Mouse (Mus musculus): Measurements from ENCODE around the gene Dclk3. TPM values are rescaled to one million over a fixed set of nuclear protein-coding genes. Genes with fewer than 3 reads are reported as not detected.

The Dclk3 gene
- polyA plus RNA-seq, 1 experiment from 2014 or later = not detected

DNA sequence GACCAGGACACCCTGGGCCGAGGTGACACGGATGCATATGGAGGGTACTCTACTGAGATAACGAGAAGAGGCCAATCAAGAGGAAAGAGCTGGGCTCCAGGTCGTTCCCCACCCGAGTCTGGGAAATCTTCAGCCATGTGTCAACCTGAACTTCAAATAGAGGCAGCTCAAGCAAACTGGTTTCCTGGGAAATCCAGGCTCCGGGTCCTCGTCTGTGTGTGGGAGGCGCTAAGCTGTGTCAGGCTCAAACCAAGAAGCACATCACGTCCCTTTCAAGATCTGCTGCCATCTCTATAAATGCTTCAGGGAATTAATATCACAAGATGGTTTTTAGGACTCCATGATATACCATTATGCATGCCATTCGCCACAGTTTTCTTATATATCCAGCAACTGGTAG lies 30.5 kb upstream of the Dclk3 start:
- Histone ChIP-seq H3K4me2 (no peak overlapping the region), H3K4me3 (replicated peaks) (no peak overlapping the region), H3K36me3 (replicated peaks) (no peaks in the 10 kb centered on the region), H3K27ac (replicated peaks) (no peak overlapping the region), H3K27me3 (no peaks in the 10 kb centered on the region), H3K4me1 (replicated peaks) (no peaks in the 10 kb centered on the region), H3K9me3 (replicated peaks) (no peaks in the 10 kb centered on the region), H3K9ac (no peak overlapping the region)
- no peak for ATAC-seq (ENCODE audit: insufficient read depth)
- WGBS (ENCODE audit: insufficient replicate concordance) = 57% methylated on average over 10 of the region's 10 CpGs

DNA sequence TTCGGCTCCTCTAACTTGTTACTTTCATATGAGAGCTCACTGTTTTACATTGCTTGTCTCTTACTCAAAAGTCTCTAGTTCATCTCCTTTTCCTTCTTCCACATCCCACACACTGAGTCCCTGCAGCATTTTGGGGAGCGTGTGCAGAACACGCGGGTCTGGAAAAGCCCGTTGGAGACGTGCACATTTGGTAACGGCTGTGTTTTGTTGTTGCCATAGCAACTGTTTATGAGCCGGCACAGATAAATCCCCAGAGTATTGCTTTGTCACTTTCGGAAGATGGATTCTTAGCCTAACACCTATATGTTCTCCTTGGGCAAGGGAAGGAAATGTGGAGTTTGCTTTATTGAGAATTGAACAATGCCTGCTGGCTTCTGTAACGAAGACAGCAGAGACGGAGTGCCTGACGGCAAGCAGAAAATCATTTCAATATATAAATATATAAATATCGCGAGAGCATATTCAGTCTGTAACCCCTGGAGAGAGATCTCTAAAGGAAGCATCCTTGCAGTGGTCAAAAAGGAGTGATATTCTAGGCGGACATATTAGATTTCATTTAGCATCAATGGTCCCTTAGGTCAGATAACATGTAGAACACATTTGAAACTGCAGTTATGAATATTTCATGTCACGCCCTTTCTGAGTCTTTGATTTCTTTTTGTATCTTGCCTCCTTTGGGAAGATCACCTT lies 26.3 kb upstream of the Dclk3 start:
- Histone ChIP-seq H3K27me3 (no peaks in the 10 kb centered on the region), H3K4me3 (replicated peaks) (no peak overlapping the region), H3K36me3 (replicated peaks) (no peaks in the 10 kb centered on the region), H3K9ac (no peak overlapping the region), H3K4me1 (replicated peaks) (no peaks in the 10 kb centered on the region), H3K27ac (replicated peaks) (no peak overlapping the region), H3K9me3 (replicated peaks) (no peaks in the 10 kb centered on the region), H3K4me2 (no peak overlapping the region)
- WGBS (ENCODE audit: insufficient replicate concordance) = 73% methylated on average over 16 of the region's 16 CpGs
- ATAC-seq (ENCODE audit: insufficient read depth) = no peak

DNA sequence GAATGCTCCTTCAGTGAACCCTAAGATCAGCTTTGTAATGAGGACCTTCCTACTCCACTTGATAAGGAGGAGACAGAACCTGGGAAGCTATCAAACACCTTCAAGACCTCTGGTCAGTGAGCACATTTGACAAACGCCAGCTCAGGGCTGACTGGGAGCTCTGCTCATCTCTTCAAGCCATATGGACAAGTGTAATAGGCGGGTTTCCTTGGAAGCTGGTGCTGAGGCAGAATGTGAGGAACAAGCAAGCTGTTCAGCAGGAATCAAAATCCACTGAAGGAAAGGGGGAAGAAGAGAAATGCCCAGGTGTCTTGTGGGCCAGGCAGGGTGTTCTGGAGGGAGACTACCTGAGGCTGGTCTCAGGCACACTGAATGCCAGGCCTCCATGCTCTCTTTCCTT lies 17.0 kb upstream of the Dclk3 start:
- WGBS (ENCODE audit: insufficient replicate concordance) = 50% methylated on average over 2 of the region's 2 CpGs
- H3K4me3 ChIP-seq (replicated peaks) = no peak overlapping the region
- H3K36me3 ChIP-seq (replicated peaks) = no peaks in the 10 kb centered on the region
- H3K27ac ChIP-seq (replicated peaks) = no peak overlapping the region
- no peaks in the 10 kb centered on the region for H3K4me1 ChIP-seq (replicated peaks)
- ATAC-seq (ENCODE audit: insufficient read depth) = no peak
- no peak overlapping the region for H3K9ac ChIP-seq
- H3K4me2 ChIP-seq = no peak overlapping the region
- no peaks in the 10 kb centered on the region for H3K9me3 ChIP-seq (replicated peaks)
- H3K27me3 ChIP-seq = no peaks in the 10 kb centered on the region

DNA sequence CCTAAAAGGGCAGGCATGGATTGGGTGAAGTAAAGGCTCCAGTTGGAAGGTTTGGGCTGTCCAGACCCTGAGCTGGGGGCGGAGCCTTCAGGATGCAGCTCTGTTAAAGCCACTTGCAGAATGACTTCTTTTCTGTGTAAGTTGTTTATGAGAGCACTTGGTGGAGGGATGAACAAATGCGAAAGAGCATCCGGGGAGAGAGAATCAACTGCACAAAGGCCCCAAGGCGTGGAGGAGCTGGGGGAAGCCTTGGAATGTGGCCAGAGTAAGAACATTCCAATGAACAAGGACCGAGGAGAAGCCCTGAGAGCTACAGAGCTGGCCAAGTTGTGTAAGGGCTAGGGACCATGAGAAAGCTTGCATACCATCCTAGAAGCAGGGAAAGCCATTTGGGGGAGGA lies 16.3 kb upstream of the Dclk3 start:
- Histone ChIP-seq H3K9me3 (replicated peaks) (no peaks in the 10 kb centered on the region), H3K27ac (replicated peaks) (no peak overlapping the region), H3K4me1 (replicated peaks) (no peaks in the 10 kb centered on the region), H3K36me3 (replicated peaks) (no peaks in the 10 kb centered on the region), H3K4me2 (no peak overlapping the region), H3K9ac (no peak overlapping the region), H3K27me3 (no peaks in the 10 kb centered on the region), H3K4me3 (replicated peaks) (no peak overlapping the region)
- WGBS (ENCODE audit: insufficient replicate concordance) = 53% methylated on average over 5 of the region's 5 CpGs
- ATAC-seq (ENCODE audit: insufficient read depth) = no peak

DNA sequence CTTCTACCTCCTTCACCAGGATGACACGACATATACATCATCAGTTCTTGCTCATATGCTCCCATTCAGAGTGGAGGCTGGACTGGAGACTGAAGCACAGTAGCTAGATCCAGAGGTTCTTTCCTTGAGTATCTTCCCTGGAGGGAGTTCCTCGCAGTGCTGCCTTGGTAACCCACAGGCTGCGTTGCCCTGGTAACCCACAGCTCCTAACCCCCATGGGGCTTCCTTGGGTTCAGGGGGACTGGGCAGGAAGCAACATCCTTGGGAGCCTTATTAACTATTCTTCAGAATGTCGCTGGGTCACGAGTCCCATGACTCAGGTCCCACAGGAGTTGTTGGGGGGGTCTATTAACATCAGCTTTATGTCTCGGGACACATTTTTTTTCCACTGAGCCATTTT lies 13.8 kb upstream of the Dclk3 start:
- no peak for ATAC-seq (ENCODE audit: insufficient read depth)
- Histone ChIP-seq H3K9ac (no peak overlapping the region), H3K4me1 (replicated peaks) (no peaks in the 10 kb centered on the region), H3K36me3 (replicated peaks) (no peaks in the 10 kb centered on the region), H3K27me3 (no peaks in the 10 kb centered on the region), H3K4me2 (no peak overlapping the region), H3K4me3 (replicated peaks) (no peak overlapping the region), H3K9me3 (replicated peaks) (no peaks in the 10 kb centered on the region), H3K27ac (replicated peaks) (no peak overlapping the region)
- 55% methylated on average over 6 of the region's 6 CpGs for WGBS (ENCODE audit: insufficient replicate concordance)

DNA sequence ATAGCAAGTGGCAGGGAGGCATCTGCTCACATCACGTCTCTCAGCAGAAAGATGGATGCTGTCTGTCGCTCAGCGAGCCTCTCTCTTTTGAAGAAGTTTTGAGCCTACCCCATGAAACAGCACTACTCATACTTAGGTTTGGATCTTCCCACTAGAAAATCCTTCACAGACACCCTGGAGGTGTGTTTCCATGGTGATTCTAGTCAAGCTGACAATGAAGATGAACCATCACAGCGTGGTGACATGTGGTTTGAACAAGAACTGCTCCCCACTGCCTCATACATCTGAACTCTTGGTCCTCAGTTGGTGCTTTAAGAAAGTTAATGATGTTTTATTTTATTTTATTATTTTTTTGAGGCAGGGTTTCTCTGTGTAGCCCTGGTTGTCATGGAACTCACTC lies 12.9 kb upstream of the Dclk3 start:
- Histone ChIP-seq H3K27ac (replicated peaks) (no peak overlapping the region), H3K27me3 (no peaks in the 10 kb centered on the region), H3K4me3 (replicated peaks) (no peak overlapping the region), H3K4me1 (replicated peaks) (no peaks in the 10 kb centered on the region), H3K36me3 (replicated peaks) (no peaks in the 10 kb centered on the region), H3K4me2 (no peak overlapping the region), H3K9me3 (replicated peaks) (no peaks in the 10 kb centered on the region), H3K9ac (no peak overlapping the region)
- no peak for ATAC-seq (ENCODE audit: insufficient read depth)
- 53% methylated on average over 4 of the region's 4 CpGs for WGBS (ENCODE audit: insufficient replicate concordance)

DNA sequence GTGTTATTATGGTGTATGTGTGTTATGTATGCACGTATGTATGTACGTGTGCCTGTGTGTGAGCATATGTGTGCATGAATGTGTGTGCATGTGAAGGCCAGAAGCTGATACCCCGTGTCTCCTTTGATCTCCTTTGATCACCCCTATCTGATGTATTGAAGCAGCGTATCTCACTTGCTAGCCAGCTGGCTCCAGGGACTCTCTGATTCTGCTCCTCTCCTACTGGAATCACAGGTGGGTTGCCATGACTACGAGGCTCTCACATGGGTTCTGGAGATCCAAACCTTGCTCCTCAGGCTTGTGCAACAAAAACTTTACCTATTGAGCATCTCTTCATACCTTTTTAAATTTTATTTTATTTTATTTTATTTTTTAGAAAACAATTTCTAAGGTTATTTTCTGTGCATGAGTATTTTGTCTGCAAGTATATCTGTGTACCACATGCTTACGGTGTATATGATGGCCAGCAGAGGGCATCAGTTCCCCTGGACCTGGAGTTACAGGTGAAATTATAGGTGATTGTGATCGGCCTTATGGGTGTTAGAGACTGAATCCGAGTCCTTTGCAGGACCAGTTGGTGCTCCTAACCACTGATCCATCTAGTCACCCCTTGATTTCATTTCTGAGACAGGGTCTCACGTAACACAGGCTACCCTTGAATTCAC lies 10.9 kb upstream of the Dclk3 start:
- H3K27me3 ChIP-seq = no peaks in the 10 kb centered on the region
- whole genome bisulfite sequencing (ENCODE audit: insufficient replicate concordance) = 62% methylated on average over 9 of the region's 9 CpGs
- no peak for ATAC-seq (ENCODE audit: insufficient read depth)
- no peak overlapping the region for H3K9ac ChIP-seq
- H3K4me1 ChIP-seq (replicated peaks) = no peaks in the 10 kb centered on the region
- no peak overlapping the region for H3K4me2 ChIP-seq
- no peaks in the 10 kb centered on the region for H3K9me3 ChIP-seq (replicated peaks)
- H3K4me3 ChIP-seq (replicated peaks) = no peak overlapping the region
- H3K27ac ChIP-seq (replicated peaks) = no peak overlapping the region
- H3K36me3 ChIP-seq (replicated peaks) = no peaks in the 10 kb centered on the region

DNA sequence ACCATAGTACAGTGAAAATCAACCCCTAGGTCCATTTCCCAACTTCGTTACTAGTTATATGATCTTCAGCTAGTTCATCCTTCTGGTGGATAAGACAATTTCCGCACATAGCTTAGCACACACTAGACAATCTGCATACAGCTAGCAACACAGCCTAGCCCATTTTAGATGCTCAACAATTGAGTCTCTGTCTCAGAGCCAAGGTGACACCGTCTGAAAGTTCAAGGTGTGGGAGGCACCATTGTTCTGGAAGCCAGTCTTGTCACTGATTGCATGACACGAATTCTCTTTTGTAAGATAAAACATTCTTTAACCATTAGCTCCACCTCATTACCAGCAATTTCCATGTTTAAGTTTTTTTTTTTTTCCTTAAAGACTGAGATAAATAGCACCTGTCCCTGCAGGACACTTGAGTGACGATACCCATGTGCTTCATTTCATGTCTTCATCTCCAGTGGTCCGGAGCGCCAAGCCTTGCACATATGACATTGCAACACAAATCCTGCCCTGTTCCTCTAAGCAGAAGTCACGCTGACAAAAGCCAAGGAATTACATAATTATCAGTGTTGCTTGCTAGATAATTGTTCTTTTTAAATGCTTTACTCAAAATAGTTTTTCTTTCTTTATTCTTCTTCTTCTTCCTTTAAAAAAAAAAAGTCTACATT lies 10.1 kb upstream of the Dclk3 start:
- H3K9ac ChIP-seq = no peak overlapping the region
- WGBS (ENCODE audit: insufficient replicate concordance) = 58% methylated on average over 8 of the region's 8 CpGs
- ATAC-seq (ENCODE audit: insufficient read depth) = no peak

DNA sequence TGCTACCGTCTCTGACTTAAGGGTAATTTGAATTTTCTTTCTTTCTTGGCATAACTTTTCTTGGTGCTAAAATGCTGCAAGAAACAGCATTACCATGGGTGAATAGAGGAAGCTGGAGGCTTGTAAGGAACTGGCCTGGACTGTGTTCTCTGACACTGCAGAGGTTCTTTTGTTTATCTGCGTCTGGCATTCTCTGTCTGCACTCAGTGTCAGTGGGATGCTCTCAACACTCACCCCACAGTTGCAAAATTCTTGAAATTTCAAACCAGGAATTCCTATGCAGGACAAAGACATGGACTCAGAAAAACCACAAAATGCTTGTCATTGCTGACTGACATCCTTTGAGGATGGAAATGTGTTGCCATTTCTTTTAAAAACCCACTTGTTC lies 9.5 kb upstream of the Dclk3 start:
- no peak overlapping the region for H3K9ac ChIP-seq
- 37% methylated on average over 2 of the region's 2 CpGs for WGBS (ENCODE audit: insufficient replicate concordance)
- no peaks in the 10 kb centered on the region for H3K27me3 ChIP-seq
- no peaks in the 10 kb centered on the region for H3K4me1 ChIP-seq (replicated peaks)
- no peaks in the 10 kb centered on the region for H3K9me3 ChIP-seq (replicated peaks)
- H3K27ac ChIP-seq (replicated peaks) = no peak overlapping the region
- no peaks in the 10 kb centered on the region for H3K36me3 ChIP-seq (replicated peaks)
- ATAC-seq (ENCODE audit: insufficient read depth) = no peak
- H3K4me2 ChIP-seq = no peak overlapping the region
- no peak overlapping the region for H3K4me3 ChIP-seq (replicated peaks)

More for the DNA sequence above, 10.1 kb upstream of the Dclk3 start:
- no peak overlapping the region for H3K4me3 ChIP-seq (replicated peaks)
- H3K9me3 ChIP-seq (replicated peaks) = no peaks in the 10 kb centered on the region
- H3K4me1 ChIP-seq (replicated peaks) = no peaks in the 10 kb centered on the region
- H3K4me2 ChIP-seq = no peak overlapping the region
- no peaks in the 10 kb centered on the region for H3K27me3 ChIP-seq
- H3K36me3 ChIP-seq (replicated peaks) = no peaks in the 10 kb centered on the region
- no peak overlapping the region for H3K27ac ChIP-seq (replicated peaks)

DNA sequence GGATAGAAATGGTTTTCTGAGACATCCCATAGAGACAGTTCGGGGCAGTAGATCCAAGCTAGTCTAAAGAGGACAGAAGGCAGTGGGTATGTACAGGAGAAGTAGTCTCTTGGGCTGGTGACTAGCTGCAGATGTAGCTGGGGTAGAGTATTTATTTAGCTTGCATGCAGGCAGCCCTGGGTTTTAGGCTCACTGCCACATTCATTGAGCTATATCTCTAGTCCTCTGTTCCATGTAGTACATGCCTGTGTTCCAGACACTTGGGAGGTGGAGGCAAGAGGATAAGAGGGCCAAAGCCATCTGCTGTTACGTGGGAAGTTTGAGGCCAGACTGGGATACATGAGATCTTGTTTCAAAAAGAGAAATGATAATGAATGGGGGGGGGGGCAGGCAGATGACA lies 3.5 kb upstream of the Dclk3 start:
- Histone ChIP-seq H3K36me3 (replicated peaks) (no peaks in the 10 kb centered on the region), H3K9ac (no peak overlapping the region), H3K27me3 (peaks cover 34% of the 10 kb centered on the region), H3K4me3 (replicated peaks) (no peak overlapping the region), H3K4me1 (replicated peaks) (peaks cover 4% of the 10 kb centered on the region), H3K27ac (replicated peaks) (no peak overlapping the region), H3K9me3 (replicated peaks) (no peaks in the 10 kb centered on the region), H3K4me2 (no peak overlapping the region)
- 63% methylated on average over 2 of the region's 2 CpGs for WGBS (ENCODE audit: insufficient replicate concordance)
- no peak for ATAC-seq (ENCODE audit: insufficient read depth)

DNA sequence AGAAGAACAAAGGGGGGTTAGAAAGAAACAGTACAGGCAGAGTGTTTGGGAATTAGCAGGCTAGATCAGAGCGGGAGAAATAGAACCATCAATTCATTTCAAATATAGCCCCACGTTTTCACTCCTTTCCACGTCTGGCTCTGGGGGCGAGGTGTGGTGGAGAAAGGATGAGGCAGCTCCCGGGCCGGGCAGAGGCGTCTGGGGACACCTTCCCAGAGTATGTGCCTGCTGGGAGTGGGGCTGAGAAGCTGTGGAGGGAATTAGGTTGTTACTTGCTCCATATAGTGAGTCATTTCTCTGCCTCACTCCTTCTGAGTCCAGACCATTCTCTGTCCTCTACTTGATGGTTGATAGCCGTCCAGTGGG lies 938 bp downstream of the Dclk3 start:
- no peak for ATAC-seq (ENCODE audit: insufficient read depth)
- Histone ChIP-seq H3K9ac (no peak overlapping the region), H3K4me2 (no peak overlapping the region), H3K36me3 (replicated peaks) (no peaks in the 10 kb centered on the region), H3K27ac (replicated peaks) (no peak overlapping the region), H3K4me1 (replicated peaks) (peaks cover 4% of the 10 kb centered on the region), H3K9me3 (replicated peaks) (no peaks in the 10 kb centered on the region), H3K27me3 (peaks cover 42% of the 10 kb centered on the region), H3K4me3 (replicated peaks) (no peak overlapping the region)
- WGBS (ENCODE audit: insufficient replicate concordance) = 42% methylated on average over 8 of the region's 8 CpGs
